12 mouse cellular contexts compared by ENCODE assay signal in genomic region chr1:132853312-132853711, GRCm38 (mm10). TPM values are rescaled to one million over a fixed set of nuclear protein-coding genes. Genes with fewer than 3 reads are reported as not detected.
DNase-seq lines count a peak whose midpoint lies in the region; ATAC-seq lines count a peak whose summit lies in the region.
"Had no signal": no experiment of that assay in that cellular context is flagged by ENCODE, and none has a peak within 500 bp of the region (broad histone marks: within the 10 kb centered on the region; RNA-seq: fewer than 3 reads in every experiment).

No protein-coding gene starts in this region.

- peak overlapping the region; percentile 89 for H3K27ac ChIP-seq in heart, embryonic 15.5 days
- H3K27ac ChIP-seq: embryonic facial prominence, embryonic 12.5 days; liver, embryonic 13.5 days had no signal

- H3K9me3 ChIP-seq in heart, embryonic 15.5 days (replicated peaks): no peaks in the 10 kb centered on the region
- H3K9me3 ChIP-seq: embryonic facial prominence, embryonic 12.5 days; liver, embryonic 13.5 days had no signal

- ATAC-seq in heart, embryonic 15.5 days (replicated peaks; ENCODE audit: insufficient number of reproducible peaks, insufficient read depth, low FRiP score, low read depth): peak; percentile 88
- no peak for ATAC-seq in activated CD4-positive, CD25-positive, alpha-beta regulatory T cell, adult 4 months

- no peaks in the 10 kb centered on the region for H3K36me3 ChIP-seq in heart, embryonic 15.5 days
- H3K36me3 ChIP-seq: embryonic facial prominence, embryonic 12.5 days; liver, embryonic 13.5 days had no signal

- peaks cover 41% of the 10 kb centered on the region for H3K4me1 ChIP-seq in heart, embryonic 15.5 days (replicated peaks)
- H3K4me1 ChIP-seq: liver, embryonic 13.5 days had no signal

- H3K4me3 ChIP-seq in heart, embryonic 15.5 days: no peak overlapping the region; the same call in 1 of the 2 replicates
- H3K4me3 ChIP-seq: embryonic facial prominence, embryonic 12.5 days; liver, embryonic 13.5 days had no signal

- DNase-seq in layer of hippocampus, adult 9-11 months: peak; percentile 52
- DNase-seq in layer of hippocampus, adult 11-12 months (ENCODE audit: low spot score): no peak
- DNase-seq in frontal cortex, adult 2 months (ENCODE audit: extremely low spot score in 1 of 2, low spot score in 1 of 2): peak; percentile 28 to 66
- peak; percentile 23 for DNase-seq in retina, embryonic 14.5 days (ENCODE audit: low spot score)
- DNase-seq in urinary bladder, postnatal 36 days (ENCODE audit: low spot score in 2 of 2): no peak
- DNase-seq in adrenal gland, postnatal 4 days (ENCODE audit: low spot score in 2 of 2): no peak
- DNase-seq: adrenal gland, postnatal 10 days; kidney, adult 2 months; liver, embryonic 13.5 days had no signal

- H3K27me3 ChIP-seq in heart, embryonic 15.5 days: no peaks in the 10 kb centered on the region
- H3K27me3 ChIP-seq: liver, embryonic 13.5 days had no signal

- 8% methylated on average over 8 of the region's 8 CpGs for WGBS in heart, embryonic 15.5 days

- H3K4me2 ChIP-seq in heart, embryonic 15.5 days: peak overlapping the region; percentile 37
- H3K4me2 ChIP-seq: embryonic facial prominence, embryonic 12.5 days; liver, embryonic 13.5 days had no signal

- no peak overlapping the region for H3K9ac ChIP-seq in heart, embryonic 15.5 days
- H3K9ac ChIP-seq: embryonic facial prominence, embryonic 12.5 days; liver, embryonic 13.5 days had no signal

RNA-seq across cellular contexts. Expression of gene Lrrn2, which starts 26.8 kb away (rescaled TPM):
- polyA plus RNA-seq in frontal cortex, adult 2 months (2012; rRNA removed): 53.9 and 61.9 TPM in 2 replicates
- polyA plus RNA-seq in heart, embryonic 15.5 days (2015; fragmentation: Nextera tagmentation; extraction: Ambion mirVana): 9.6 and 11.7 TPM in 2 replicates
- 10 to 100 TPM; 10.9 to 13.2 TPM for total RNA-seq in adrenal gland, postnatal 4 days (2021)
- not detected for polyA plus RNA-seq in activated CD4-positive, CD25-positive, alpha-beta regulatory T cell, adult 4 months (2017; shearing (Covaris generic))

Comparison
In these comparisons a context has a peak if more than half of its experiments do, and no peak if none do; other contexts are left out.
1. DNase-seq: peak in layer of hippocampus, adult 9-11 months (single experiment), frontal cortex, adult 2 months (2 of 2) and retina, embryonic 14.5 days (single experiment); none in layer of hippocampus, adult 11-12 months (single experiment), urinary bladder, postnatal 36 days (0 of 2) and adrenal gland, postnatal 4 days (0 of 2).
2. RNA of gene Lrrn2, which starts 26.8 kb away (polyA plus RNA-seq): 53.9 to 61.9 TPM in frontal cortex, adult 2 months and 9.6 to 11.7 TPM in heart, embryonic 15.5 days; not detected in activated CD4-positive, CD25-positive, alpha-beta regulatory T cell, adult 4 months; every median in the first group is over 10 times any median in the second.